Mouse (Mus musculus) brain, embryonic 14.5 days (tissue): ENCODE data around the gene Arpc4.

ENCODE experiments used
- CTCF ChIP-seq: fragments of 200-500 bp; IDR thresholded peaks from 2 replicates; pipeline ENCODE4 v1.5.1; 2012; ENCODE audit warnings: inconsistent platforms, mild to moderate bottlenecking, moderate library complexity, borderline replicate concordance; ENCODE audit not compliant: insufficient read depth, insufficient read length; ENCODE audit errors: extremely low read depth
- POLR2A ChIP-seq: fragments of 200-500 bp; IDR thresholded peaks from 2 replicates; pipeline ENCODE4 v1.6.1; 2012; ENCODE audit warnings: mild to moderate bottlenecking, inconsistent platforms, borderline replicate concordance; ENCODE audit not compliant: poor library complexity, insufficient read depth, insufficient read length, severe bottlenecking; ENCODE audit errors: extremely low read depth

DNA sequence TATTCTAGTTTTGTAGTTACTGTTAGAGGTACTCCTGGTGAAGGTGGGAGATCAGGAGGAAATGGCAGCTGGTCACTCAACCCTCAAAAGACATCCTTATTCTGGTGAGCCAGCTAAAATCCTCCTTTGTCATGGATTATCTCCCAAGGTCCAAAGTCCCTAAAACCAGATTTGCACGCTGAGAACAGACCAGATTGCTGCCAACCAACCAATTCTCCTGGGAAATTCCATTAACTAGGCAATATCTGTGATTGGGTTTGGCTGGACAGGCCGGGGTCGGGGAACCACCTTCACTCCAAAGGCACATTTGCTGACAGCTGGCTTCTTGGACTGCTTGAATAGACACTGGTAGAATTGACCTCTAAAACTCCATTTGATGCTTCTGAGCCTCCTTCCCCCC is 12.8 kb downstream of the Arpc4 start:
- TF ChIP-seq CTCF (no peak), POLR2A (no peak)
